Mouse (Mus musculus) kidney, postnatal 10 days (tissue): ENCODE measurements around the gene Usp30.

ENCODE experiments used
- DNase-seq: peaks from one replicate; pipeline ENCODE4 v3.0.0; 2021; ENCODE audit warnings: mixed read lengths

Gene Usp30

DNA sequence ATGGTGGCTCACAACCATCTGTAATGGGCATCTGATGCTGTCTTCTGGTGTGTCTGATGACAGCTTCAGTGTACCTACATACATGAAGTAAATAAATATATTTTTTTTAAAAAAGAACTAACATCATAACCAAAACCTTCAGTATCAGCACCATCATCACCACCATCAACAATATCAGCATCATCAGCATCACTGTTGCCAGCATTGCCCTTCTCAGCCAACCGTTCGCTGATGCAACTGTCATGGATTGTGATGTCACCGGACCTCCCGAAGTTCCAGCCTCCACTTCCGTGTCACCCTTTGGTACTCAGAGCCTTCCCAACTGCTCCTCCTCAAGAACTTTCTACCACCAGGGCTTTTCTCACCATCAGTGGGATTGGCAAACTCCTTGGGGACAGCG, at the start of gene Usp30:
Usp30 (plus strand) TSS at position 301 of the 400 bp plus-strand sequence.
- DNase-seq: no peak

DNA sequence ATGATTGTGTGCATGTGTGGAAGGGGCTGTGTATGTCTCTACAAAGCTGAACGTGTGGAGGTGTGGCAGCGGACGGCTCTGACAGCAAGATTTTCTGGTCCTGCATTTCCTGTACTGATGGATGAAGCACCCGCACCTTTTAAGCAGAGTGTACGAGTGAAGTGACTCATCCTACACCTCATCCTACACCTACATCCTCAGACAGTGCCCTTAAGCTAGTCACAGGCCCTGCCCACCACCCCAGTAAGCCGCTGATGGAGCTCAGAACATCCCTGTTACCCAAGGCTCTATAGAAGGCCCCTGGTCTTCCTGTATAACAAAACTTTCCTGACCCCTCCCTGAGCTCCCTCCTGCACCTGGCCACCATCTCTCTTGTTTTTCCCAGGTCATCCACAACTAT, 40.9 kb upstream of the Usp30 start:
- DNase-seq: no peak

DNA sequence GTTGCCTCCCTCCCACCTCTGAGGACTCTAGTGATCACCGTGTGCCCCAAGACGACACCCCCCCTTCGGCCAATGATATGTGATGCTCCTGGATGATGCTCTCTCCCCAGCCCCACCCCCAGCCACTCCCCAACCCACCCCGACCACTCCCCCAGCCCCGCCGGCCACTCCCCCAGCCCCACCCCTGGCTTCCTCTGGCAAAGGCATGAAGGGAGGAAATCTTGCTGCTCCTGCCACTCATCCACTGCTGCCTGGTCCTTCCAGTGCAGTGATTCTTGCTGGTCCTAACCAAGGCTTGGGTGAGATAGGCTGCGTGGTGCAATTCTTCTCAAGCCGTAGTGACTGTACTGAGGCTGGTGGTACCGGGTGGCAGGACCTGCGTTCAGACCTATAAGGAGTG, 40.4 kb upstream of the Usp30 start:
- no peak for DNase-seq

DNA sequence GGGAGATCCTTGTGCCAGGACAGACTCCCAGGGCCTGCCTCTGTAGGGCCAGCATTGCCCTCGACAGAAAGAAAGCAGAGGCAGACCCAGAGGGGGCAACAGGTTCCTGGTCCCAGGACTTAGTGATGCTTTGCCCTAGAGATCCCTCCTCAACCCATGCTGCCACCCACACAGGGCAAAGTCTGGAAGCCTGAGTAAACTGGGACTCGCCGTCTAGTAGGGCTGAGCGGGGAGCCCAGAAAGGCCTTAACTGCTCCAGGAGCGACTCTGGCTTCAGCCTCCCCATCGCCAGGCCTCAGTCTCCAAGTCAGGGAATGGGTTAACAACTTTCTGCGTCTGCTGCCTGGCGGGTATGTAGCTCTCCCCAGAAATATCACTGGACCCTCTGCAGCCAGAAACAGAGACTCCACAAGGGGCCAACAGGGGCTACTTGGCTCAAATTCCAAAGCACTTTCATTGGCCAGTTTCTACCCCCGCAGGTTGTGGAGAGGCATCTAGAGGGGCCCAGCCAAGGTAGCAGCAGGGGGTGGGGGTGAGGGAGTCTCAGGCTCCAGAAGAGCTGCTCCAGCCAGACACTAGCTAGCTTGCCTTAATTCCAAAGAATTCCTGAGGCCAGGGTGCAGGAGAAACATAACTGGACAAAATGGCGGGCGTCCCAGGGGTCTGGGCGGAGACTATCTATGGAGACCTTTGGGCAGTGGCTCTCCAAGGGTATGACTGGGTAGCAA, 37.9 kb upstream of the Usp30 start:
- DNase-seq: no peak

DNA sequence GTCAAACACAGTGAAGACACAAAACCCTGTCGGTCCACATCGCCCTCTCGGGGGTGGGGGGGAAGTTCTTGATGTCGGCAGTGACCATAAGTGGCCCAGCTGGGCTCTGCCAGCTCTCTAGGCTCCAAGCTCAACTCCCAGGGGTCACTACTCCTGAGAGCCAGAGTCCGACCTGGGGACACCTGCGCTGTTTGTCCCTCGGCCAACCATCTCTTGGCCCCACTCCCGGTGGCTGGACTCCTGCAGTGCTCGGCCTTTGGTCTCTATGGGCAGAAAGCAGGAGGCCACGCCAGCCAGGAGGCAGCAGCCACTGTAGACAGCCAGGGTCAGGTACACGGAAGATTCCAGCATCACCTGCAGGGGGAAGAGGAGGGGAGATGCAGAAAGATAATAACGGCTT, 37.1 kb upstream of the Usp30 start:
- DNase-seq: peak; percentile 81

DNA sequence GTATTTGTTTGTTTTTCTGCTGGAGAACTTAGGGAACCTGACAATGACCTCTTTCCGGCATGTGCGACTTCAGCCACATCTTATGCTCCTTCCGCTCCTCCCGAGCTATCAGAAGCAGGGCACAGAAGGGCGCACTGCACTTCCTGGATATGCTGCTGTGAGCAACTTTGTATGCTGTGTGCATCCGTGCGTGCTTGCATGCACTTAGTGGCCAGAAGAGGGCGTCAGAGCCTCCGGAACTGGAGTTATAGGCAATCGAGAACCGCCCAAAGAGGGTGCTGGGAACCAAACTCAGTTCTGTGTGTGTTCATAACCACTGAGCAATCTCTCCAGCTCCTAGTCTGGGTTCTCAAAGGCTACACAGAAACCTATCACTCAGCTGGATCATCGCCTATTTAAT, 34.6 kb upstream of the Usp30 start:
- no peak for DNase-seq

DNA sequence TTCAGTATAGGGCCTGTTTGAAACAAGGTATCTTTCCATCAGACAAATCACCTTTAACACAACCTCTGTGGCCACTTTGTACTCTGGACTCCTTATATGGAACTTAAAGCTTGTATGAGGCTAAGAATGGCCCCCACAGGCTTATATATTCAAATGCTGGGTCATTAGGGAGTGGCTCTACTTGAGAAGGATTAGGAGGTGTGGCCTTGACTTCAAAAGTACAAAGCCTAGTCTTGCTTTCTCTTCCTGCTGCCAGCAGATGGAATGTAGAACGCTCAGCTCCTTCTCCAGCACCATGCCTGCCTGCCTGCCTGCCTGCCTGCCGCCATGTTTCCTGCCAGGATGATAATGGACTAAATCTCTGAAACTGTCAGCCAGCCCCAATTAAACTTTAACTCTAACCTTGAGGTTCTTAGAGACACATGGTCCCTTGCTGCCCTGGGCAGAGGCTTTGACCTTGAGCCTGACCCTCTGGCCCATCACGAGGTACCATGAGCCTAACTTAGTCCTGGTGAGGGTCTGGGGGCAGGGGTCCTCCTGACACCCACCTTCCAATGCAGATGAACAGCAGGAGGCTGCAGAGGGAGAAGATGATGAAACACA, 33.0 kb upstream of the Usp30 start:
- DNase-seq: no peak

DNA sequence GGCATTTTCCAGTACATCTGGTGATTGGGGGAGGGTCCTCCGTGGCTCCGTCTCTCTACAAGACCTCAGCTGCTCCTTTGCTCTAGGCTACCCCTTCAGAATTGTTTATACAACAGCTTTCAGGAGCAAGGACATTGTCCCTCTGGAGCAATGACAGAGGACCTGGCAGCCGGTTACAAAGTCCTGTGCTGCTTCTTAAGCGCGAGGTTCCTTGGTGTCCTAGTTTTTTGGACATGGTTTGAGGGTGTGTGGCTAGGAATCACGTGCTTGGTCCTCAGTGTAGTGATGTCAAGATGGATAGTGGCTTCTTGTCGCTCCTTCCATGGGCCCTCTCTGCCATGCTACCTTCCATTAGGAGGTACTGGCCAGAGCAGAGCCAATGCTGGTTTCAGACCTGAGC, 30.9 kb upstream of the Usp30 start:
- DNase-seq: no peak

DNA sequence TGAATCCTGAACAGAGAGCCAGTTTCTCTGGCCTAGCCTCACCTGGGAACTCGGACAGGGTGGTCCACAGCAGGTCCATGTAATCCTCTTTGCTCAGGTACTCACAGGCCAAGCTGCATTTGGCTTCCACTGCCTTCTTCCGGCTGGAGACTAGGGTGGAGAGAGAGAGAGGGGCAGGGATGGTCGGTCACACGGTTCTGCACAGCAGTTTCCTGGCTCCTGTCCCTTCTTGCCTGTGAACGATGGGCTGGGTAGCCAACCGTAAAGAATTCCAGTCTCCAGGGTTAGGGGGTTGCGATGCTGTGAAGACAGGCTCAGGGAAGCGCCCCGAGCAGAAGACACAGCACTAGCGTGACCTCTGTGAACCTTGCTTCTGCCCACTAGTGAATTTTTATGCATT, 30.1 kb upstream of the Usp30 start:
- peak; percentile 57 for DNase-seq

DNA sequence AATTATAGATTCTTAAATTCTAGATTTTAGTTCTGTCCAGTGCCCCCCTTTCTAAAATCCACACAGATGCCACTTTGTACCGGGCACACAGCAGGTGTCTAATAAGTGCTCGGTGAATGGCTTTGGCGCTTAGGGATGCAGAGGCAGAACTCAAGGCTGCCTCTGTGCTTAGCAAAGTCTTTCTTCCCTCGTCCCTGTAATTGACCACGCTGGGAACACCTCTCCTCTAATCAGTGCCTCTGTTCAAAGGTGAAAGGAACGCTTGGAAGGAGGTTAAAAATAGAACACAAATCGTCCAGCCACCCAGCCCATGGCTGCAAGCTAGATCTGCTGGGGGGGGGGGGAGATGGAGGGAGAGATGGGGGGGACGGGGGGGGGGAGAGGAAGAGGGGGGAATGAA, 24.8 kb upstream of the Usp30 start:
- DNase-seq: no peak

DNA sequence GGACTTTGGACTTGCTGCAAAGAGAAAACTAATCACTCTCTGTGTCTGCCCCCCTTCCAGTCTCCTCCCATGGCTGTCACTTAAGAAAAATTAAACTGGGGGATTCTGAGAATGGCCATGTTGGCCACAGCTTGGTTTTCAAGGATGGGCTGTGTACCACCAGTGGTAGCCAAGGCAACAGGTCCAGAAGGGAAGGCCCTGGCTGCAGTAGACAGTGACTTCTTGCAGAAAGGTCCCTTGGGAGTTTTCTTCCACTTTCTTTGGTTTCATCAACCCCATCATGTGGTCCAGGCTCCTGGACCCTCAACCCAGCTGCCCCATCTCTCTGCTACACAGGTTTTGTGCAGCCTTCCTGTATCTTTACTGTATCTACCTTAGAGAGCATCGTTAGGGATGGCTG, 24.4 kb upstream of the Usp30 start:
- no peak for DNase-seq

DNA sequence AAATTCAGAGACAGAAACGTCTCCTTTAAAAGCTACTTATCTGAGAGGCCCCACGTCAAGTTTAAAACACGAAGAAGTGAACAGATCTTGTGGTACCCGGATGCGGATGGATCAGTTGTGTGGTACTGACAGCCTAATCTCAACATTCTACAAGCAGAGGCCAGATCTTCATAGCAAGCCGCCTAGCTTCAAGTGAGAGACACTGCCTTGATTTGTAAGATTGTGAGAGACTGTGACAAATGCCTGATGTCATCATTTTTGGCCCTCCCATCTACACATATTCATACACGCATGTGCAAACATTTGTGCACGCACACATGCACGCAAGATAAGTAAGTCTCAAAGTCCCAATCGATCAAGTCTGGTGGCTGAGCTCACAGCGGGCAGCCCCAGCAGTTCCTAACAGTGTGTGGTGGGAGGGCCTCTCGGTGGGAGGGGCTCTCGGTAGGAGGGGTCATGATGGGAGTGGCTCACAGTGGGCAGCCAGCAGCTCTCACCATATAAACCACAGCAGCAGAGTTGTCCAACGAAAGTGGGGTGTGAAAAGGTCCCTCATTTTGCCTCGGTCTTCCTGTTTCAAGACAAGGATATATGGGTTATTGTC, 23.8 kb upstream of the Usp30 start:
- peak; percentile 73 for DNase-seq

DNA sequence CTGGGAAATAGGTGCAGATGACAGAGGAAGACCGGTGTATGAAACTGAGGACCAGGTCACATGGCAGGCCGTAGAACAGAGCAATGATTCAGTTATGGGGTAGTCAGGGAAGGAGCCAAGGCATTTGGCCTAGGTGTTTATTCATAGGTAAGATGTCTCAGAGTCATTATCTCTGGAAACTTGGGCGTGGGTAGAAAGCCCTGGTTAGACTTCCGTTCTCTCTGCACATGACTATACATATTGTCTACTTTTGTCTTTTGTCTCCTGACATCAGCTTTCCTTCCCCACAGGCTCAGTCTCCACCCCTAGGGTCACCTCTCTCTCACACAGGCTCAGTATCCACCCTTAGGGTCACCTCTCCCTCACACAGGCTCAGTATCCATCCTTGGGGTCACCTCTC, 21.5 kb upstream of the Usp30 start:
- no peak for DNase-seq

DNA sequence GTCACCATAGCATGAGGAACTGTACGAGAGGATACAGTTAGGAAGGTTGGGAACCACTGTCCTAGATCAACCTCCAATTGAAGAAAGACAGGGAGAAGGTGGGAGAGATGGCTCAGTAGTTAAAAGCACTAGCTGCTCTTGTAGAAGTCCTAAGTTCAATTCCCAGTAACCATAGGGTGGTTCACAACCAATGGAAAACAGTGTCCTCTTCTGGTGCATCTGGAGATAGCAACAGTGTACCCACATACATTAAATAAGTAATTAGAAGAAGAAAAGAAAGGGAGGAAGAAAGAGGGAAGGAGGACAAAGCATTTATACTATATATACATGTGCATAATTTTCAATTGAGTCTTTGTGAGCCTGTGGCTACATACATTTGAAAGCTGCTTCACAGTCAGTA, 20.1 kb upstream of the Usp30 start:
- DNase-seq: peak; percentile 44

DNA sequence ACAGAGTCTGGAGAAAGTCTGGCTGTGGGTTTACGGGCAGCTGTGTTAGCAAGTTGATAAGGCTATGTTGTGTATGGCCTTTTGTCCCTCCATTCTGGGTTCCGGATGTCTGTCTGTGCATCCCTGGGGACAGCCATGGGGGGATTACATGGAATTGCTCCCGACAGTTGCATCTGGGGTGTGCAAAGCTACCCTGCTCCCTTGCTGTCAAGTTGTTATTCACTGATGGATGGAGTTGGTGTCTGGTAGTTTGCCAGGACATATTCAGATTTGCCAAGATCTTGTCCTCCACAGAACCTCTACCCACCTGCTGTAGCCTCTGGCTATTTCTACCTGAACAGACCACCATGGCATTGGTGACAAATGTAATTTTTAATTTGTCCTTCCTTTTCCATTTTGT, 19.1 kb upstream of the Usp30 start:
- DNase-seq: no peak

DNA sequence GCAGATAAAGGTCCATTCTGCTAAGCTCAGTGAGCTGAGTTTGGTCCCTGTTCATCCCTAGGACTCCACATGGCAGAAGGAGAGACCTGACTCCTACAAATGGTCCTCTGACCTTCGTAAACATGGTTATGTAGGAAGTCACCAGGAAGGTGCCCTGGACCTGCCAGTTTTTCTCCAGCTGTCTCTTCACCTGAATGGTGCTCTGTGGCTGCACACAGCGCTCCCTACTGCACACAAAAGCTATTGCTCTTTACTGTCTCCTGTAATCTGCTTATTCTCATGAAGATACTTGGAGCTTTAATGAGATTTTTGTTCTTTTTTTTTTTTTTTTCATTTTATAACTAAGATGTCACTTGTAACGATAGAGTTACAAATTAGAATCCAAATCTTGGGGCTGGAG, 18.7 kb upstream of the Usp30 start:
- DNase-seq: no peak

DNA sequence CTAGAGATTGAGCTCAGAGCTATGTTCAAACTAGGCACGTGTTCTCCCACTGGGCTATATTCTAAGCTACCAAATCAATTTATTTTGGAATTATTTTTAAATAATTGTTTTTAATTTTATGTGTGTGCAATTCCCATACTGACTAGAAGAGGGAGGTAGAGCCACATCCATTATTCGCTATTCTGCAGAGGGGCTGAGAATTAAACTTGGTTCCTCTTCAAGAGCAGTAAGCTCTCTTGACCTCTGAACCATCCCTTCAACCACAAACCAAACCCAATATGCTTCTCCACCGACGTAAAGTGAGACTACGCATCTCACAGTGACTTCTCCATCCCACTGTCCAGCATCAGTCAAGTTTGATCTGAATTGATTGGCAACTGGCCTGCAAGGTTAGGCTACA, 18.1 kb upstream of the Usp30 start:
- no peak for DNase-seq

DNA sequence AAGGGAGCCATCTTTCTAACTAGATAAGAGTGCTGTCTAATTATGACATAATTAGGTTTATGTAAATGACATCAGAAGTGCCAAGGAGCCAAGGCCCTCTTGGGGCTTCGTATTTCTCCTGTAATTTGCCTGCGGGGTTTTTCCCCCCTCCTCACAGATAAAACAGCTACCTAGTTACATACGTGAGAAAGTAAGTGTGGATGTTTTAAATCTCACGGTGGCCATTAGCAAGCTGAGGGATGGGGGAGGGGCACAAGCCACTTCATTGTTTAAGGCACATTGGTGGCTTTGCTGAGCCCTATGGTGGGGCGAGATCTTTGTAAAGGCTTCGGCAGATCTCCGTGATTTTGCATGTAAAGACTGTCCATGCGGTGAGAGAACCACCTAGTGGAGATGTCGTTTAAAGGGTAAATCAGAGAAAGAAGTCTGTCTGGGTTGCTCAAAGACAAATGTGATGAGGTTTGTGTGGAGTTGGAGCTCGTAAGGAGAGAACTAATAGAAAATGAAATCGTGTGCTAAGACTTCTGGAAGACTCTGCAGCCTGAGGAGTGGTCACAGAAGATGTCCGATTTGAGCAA, 16.4 kb upstream of the Usp30 start:
- DNase-seq: no peak

DNA sequence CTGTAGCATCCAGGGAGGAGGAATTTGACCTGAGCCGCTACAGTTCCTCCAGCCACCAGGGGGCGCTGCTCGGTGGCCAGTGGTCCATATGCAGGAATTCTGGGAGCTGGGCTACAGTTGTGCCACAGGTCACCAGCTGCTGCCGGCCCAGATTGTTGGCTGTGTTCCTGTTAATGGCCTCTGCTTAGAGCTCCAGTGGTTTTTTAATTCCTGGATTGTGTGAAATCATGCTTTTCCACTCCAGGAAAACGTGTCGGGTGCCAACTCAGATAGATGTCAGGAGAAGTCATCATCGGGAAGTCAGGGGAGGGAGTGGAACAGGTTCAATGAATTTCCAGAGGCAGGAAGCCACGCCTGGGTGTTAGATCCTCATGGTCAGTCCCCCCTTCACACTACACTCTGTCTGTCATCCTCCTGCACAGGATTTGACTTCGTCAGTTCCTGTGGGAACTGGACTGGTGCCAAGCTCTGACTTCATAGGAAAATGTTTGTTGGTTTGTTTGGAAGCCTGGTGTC, 13.0 kb upstream of the Usp30 start:
- peak; percentile 87 for DNase-seq

DNA sequence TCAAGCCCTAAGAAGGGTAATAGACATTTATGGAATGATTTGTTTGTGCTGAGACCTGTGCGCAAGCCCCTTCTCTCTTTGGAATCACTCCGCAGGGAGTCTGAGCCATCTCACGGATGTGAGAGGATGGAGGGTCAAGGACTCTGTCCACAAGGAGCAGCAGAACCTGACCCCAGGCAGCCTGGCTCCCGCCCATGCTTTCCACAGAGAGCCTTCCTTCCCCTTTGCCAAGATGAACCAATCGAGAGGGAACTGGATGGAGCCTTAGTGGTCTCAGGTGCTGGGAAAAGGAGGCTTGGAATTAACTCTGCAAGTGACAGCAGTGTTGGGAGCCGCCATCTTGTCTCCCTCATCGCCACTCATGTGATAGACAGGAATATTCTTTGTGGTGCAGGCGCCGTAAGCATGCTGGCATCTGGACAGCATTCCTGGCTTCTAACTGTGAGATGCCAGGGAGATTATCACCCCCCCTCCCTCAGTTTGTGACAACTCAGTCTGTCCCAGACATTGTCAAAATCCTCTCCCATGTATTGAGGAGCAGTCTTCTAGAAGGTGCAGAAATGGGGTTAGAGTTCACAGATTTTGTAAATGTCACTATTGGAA, 8.0 kb upstream of the Usp30 start:
- DNase-seq: no peak

DNA sequence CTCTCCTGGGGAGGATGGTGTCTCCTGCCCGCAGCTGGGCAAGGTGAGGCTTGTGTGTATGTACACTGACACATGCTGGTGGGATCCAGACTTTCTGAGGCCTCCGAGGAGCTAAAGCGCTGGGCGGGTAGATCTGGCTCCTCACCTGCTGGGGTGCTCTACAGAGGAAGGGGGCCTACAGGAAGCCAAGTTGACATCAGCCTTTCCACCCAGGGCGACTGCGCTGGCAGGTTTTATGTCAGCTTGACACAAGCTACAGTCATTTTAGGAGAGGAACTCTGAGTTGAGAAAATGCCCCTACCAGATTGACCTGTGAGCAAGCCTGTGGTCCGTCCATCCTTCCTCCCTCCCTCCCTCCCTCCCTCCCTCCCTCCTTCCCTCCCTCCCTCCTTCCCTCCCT, 3.6 kb upstream of the Usp30 start:
- DNase-seq: no peak

DNA sequence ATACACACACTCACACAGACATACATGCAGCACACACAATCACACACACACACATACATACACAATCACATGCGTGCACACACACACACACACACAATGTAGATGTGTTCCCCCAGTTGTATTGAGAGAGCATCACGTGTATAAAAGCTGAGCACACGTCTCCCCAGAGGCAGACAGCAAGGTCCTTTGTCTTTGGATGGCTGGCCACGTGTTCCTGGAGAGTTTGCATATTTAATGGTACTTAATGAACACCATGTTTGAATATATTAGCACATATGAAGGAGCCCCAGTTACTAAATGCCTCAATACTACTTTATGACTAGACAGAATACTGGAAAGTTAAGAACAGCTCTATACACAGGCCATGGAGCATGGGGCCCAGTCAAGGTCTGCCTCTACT, 1.3 kb upstream of the Usp30 start:
- no peak for DNase-seq

DNA sequence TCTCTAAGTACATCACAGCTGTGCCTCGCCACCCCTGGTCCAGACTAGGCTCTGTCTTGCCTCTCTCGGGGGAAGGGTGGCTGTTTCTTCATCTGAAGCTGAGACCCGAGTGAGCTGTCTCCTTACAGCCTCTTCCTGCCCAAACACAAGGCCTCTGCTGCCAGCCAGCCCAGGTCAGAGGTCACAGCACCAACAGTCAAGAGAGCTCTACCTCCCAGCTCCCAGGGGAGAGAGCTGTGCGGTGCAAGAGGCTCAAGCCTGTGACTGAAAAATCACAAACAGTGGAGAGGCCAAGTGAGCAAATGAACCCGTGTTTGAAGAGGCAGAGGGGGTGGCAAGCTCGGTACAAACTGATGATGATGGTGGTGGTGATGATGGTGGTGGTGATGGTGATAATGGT, 1.3 kb downstream of the Usp30 start:
- DNase-seq: no peak

DNA sequence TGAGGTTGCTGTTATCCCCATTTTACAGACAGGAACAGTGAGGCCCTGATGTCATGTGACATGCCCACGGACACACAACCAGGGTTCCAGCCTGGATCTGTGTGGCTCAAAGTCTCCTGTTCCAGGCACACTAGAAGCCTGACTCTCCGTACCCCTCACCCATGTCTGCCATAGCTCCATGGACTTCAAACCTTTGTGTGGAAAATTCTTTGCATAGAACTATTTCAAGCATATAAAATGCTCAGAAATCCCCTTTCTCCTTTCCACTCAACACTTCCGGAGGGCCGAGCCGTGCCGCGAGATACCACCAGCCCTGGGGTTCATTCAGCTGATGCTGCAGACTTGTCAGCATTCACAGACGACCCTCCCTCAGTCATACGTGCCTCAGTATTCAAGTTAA, 2.3 kb downstream of the Usp30 start:
- no peak for DNase-seq
